Mouse (Mus musculus) retina, embryonic 14.5 days (tissue): ENCODE measurements around the gene Hsd17b3.
"Not testable (repeated sequence)": the region's sequence is repeated elsewhere in the genome, so short reads cannot be mapped to it uniquely, and the experiment has no call there.

ENCODE experiments used
- DNase-seq: peaks from one replicate; pipeline ENCODE4 v3.0.0-alpha.2; 2015; ENCODE audit warnings: low spot score

The Hsd17b3 gene

GRCm38 (mm10) chr13:64081012-64081919 lies 7.8 kb downstream of the Hsd17b3 start:
- DNase-seq, result no peak

DNA sequence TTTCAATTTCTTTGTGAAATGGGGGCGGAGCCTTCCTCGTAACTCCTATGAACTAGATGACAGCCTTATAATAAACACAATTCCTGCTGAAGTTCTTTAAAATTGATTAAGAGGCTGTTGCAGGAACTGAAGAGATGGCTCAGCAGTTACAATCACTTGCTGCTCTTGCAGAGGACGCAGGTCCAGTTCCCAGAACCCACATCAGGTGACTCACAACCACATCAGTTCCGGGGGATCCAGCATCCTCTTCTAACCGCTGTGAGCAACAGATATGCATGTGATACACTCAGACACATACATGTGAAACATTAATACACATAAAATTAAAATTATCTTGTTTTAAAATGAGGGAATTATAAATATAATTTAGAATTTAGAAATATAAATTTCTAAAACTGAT lies 11.4 kb downstream of the Hsd17b3 start:
- no peak for DNase-seq

GRCm38 (mm10) chr13:64076074-64076473 lies 13.0 kb downstream of the Hsd17b3 start:
- no peak for DNase-seq

DNA sequence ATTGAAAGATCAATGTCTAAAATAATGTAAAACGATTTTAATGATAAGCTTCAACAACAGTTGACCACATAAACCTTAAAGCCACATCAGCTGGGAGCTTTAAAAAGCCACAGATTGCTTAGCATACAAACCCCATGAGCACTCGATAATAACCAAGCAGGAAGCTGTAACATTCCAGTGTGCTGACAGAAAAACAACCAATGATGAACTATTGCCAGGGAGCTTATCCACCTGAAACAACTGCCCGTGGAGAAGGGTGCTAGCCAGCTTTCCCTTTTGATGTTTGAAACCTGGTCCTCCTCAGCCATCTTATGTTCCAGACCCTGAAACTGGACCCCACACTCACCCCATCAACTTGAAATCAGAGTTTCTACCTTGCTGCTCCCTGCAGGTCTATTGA lies 22.4 kb downstream of the Hsd17b3 start:
- no peak for DNase-seq

DNA sequence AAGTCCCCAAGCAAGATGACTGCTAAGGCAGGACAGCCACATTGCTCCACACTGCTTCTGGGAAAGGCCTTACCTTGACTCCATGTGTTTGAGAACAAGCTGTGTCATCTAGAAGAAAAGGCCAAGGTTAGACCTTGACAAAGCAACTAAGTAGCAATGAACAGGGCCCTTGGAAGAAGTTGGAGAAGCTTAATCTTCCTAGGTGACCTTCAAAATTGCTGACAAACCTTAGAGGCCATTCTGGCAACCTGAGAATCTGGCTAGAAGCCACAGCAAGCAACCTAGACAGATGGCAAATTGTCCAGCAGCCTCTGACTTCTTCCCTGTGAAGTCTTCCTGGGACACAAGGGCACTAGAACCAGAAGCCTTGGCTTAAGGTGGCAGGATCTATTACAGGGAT lies 24.8 kb downstream of the Hsd17b3 start:
- no peak for DNase-seq

GRCm38 (mm10) chr13:64060935-64061506 lies 28.0 kb downstream of the Hsd17b3 start:
- no peak for DNase-seq

GRCm38 (mm10) chr13:64053959-64054358 lies 35.1 kb downstream of the Hsd17b3 start:
- DNase-seq, result no peak

DNA sequence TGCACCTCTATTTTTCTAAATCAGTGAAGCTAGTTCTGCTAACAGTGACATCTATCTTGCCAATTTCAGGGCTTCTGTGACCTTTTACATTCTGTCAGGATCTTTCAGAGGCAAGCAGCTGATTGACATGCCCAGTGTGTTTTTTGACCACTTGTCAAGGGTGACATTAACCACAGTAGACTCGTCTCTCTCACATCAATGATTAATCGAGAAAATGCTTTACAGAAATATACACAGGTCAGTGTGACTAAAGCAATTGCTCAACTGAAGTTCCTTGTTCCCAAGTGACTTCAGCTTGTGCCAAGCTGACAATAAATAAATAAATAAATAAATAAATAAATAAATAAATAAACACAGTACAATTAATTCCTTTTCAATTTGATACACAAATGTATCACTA lies 36.7 kb downstream of the Hsd17b3 start:
- DNase-seq, result not testable (repeated sequence)

GRCm38 (mm10) chr13:64050895-64051294 lies 38.1 kb downstream of the Hsd17b3 start:
- DNase-seq, result peak; percentile 17

DNA sequence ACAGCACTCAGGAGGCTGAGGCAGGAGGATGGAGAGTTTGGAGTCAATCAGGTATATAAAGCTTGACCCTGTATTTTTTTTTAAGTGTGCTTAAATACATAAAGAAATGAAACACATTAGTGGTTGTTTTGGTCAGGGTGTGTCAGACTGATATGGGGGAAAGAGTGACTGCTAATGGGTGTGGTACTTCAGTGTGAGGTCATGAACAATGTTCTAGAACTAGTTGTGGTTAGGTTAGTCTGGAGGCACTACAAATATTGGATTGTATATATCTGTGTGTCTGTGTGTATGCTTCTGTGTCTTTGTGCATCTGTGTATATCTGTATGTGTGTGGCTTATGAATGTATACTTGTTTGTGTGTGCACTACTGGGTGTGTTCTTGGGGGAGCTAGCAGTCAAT lies 39.5 kb downstream of the Hsd17b3 start:
- DNase-seq, result no peak

DNA sequence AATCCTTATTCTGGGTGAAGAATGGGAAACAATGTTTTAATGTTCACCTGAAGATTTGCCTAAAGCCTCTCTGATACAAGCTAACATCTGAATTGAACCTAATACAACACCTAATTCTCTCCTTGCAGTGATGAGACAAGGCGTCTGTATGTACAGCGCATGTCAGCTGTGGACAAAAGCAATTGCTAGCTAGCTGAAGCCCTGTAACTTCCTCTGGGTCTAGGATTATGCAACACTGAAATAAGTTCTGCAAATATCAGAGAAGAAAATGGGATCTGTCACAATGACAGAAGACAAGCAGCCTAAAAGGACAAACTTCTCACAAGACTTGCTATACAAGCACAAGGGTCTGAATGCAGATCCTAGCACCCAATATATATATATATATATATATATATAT lies 40.6 kb downstream of the Hsd17b3 start:
- no peak for DNase-seq

- no peak for DNase-seq
Measured at GRCm38 (mm10) chr13:64039976-64040375, 49.1 kb downstream of the Hsd17b3 start.

DNA sequence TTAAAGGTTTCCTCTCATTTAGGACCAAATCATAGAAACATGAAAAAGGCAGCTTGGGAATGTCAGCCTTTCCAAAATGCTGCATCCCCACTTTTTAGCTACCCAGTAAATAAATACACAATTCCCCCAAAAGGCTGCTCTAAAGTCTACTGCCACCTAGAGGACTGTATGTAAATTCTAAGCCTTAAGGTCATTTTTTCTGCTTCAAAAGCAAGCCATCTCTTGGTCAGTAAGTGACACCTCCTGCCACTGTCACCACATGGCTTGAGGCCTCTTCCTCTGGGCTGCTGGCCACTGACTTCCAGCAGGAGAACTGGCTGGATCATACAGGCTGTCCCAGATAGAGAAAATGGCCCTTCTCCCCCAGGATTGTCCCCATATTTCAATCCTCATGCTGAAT lies 50.9 kb downstream of the Hsd17b3 start:
- DNase-seq, result peak; percentile 60

DNA sequence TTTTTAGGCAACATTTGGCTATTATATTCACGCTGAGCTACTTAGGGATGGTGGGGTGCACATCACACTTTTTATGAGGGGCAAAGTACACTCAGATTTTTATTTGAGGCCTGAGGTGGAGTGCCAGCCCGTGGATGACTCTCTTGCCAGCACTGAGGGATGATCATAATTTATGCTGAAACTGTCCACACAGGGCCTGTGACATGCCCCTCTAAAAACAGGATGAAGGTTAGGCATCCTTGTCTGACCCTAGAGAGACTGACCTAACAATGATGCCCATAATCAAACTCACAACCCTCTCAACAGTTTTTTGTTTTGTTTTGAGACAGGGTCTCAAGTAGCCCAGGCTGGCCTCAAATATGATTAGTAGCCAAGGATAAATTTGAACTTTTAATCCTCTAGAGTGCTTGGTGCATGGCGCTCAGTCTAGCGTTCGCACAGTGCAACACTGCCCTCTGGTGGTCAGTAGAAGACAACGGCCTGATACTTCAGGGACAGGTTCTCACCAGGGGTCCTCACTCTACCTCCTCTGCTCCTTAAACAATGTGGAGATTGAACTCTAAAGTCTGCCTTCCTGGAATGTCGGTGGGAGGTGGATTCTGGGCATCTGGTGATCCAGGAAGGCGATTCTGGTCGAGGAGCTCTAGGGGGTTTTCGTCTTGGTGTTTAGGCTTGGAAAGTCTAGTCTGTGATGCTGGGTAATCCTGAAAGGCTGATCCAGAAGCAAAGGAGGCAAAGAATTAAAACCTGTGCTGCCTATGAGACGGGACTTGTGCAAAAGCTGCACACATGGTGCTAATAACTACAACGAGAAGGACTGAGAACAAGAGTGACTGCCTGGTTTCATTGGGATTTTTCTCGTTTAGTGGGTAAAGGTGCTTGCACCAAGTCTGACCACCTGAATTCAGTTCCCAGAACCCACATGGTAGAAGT lies 52.7 kb downstream of the Hsd17b3 start:
- peak; percentile 88 for DNase-seq

- DNase-seq, result no peak
Measured at GRCm38 (mm10) chr13:64035036-64035435, 54.0 kb downstream of the Hsd17b3 start.

GRCm38 (mm10) chr13:64033921-64034320 lies 55.1 kb downstream of the Hsd17b3 start:
- DNase-seq, result no peak

- DNase-seq, result no peak
Measured at GRCm38 (mm10) chr13:64033181-64033580, 55.8 kb downstream of the Hsd17b3 start.

DNA sequence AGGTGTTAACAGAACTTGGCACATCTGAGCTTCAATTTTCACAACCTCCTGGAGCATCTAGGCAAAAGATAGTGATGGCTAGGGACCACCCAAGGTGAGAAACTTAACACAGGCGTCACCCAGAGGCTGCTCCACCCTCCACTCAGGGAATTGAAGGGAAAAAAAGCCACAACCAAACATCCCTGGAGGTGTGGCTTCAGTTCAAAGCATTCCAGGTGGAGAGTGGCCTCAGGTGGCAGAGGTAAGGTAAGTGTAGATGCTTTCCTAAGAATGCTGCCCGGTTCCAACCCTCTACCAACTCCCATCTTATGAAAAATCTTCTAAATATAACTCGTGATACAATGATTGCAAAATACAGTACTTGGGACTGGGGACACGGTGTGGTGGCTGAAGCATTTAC lies 57.8 kb downstream of the Hsd17b3 start:
- DNase-seq, result no peak

DNA sequence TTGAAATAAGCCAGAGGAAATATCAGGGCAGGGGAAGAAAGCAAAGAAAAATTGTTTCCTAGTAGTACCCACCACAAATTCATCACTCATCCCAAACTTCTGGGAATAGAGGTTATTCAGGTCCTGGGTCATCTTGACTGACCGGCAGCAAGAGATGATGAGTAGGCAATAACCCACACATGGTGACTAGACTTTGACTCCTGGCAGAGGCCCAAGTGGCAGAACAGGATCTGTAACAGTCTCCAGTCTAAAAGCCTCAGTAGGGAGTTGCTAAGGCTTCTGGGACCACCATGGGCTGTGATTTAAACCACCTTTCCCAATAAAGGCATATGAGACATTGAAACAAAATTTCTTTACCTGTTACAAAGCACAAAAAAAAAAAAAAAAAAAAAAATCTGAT lies 58.2 kb downstream of the Hsd17b3 start:
- DNase-seq, result no peak

- DNase-seq, result no peak
Measured at GRCm38 (mm10) chr13:64024803-64025202, 64.2 kb downstream of the Hsd17b3 start.

DNA sequence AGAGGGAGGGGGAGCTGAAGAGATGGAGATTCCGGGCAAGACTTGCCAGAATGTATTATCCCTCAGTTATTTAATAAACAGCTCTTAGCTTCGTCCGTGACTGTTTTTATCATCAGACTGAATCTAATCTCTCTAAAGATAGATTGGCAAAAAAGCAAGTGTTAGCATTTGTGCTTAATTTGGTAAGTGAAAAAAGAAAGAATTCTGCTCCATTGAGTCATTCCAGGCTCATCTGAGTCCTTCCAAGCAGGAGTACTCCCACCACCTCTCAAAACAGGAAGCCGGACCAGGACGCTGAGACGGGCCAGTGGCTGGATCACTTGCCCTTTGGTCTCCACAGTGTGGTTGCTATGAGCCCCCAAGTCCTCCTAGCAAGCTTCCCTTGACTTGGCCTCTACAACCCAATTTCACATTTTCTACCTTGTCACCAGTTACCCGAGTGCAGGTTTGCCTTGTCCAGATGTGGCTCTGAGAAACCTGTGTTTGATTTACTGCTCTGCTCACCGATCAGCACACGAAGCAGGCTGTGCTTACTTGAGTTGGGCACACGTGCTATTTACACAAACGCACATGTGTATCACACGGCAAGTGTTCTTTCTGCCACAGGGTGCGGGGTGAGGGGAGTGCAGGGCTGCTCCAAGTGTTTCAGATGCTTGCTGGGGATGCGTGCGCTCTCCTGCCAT lies 66.1 kb downstream of the Hsd17b3 start:
- no peak for DNase-seq

- peak; percentile 58 for DNase-seq
Measured at GRCm38 (mm10) chr13:64020902-64021311, 68.1 kb downstream of the Hsd17b3 start.
